Mouse (Mus musculus): ENCODE results near the gene Klf15.
A peak's percentile ranks its signal among the peaks of the same experiment; 100 is the strongest.

Gene Klf15

DNA sequence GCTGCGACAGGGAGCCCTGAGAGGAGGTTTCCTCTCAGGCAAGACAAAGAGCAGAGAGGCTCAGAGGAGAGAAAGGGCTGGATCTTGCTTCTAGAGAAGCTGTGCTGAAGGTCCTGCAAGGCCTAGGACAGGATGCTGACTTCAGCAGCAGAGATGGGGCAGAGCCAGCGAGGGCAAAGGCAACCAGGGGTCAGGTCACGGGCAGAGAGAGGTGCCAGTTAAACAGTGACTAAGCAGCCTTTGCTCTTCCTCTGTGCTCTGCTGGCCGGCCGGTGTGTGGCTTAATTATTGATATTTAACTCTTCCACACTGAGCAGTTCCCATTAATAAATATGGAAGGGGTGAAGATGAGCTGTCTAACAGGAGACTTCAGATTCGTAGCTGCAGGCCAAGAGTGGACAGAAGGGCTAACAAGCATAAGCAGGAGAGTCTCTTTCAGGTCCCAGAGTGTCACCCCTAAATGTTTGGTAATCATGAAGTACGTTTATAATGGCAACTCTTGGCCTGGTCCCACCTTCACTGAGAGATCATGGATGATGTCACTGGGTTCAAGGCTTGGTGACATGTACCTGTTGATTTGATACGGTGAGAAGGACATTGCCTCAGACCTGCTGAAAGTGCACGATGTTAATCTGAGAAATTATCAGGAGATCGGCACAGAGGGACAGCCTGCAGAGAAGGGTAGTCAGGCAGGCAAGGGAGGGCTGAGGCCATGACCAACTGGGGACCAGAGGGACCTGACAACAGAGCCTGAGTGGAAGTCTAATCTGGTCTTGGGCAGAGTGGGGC is 29.8 kb downstream of the Klf15 start:
- DNase-seq (ENCODE audit: low spot score) = no peak

- DNase-seq (ENCODE audit: low spot score) = no peak
These were observed 31.8 kb downstream of the Klf15 start for GRCm38 (mm10) chr6:90494155-90494554.

DNA sequence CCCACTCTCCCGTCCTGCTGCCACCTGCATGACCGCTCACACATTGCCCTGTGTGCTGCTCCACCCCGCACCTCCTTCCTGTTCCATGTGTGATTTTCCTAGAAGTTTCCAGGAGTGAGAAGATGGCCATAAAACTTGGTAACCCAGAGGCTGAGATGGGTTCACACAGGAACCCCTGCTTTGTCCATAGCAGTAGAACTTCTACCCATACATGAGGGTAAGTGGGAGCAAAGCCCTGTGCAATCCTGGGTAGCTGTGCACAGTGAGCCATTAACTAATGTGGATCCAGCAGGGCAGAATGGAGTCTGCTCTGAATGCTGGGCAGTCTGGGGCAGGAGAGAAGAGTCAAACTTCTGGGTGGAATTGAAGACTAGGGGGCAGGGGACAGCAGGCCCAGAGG is 32.2 kb downstream of the Klf15 start:
- DNase-seq (ENCODE audit: low spot score) = no peak

DNA sequence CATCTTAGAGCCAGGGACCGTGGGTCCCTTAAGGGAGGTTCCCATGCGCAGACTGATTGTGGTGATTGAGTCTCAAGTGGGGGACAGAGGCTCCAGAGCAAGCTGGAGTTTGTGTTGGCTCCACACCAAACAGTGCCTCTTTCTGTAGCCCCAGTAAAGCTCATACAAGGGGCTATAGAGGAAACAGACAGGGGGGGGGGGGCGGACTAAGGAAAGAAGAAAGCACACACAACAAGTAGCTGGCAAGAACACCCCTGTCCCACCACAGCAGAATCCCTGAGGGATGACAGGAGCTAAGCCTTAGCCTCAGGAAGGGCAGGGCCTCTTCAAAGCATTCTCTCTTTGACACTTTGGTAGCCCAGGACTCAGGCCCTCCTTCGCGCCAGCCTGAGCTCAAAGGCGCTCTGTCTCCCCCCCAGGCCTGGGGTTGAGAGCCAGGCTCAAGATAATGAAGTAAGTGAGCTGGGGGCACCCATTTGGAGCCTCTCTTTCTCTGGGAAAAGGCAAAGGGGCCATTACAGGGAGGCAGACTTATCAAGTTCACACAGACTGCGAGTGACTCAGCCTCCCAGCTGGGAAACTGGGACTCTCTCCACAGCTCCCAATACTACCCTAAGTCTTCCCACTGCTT is 33.0 kb downstream of the Klf15 start:
- no peak for DNase-seq (ENCODE audit: low spot score)

DNA sequence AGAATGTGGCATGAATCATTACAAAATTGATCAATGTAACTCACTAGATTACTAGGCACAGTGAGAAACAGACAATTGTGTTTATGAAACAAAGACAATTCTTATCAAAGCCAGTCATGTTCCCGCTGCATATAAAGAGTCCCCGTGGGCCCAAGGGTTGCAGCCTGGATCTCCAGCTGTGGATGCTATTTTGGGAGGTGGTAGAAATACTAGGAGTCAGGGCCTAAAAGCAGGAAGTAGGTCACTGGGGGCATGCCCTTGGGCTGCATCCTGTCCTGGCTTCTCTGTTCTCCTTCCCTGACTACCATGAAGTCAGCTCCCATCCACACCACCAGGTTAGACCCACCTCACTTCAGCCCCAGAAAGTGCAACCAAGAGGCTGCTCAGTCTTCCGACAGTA is 33.8 kb downstream of the Klf15 start:
- DNase-seq (ENCODE audit: low spot score) = no peak

DNA sequence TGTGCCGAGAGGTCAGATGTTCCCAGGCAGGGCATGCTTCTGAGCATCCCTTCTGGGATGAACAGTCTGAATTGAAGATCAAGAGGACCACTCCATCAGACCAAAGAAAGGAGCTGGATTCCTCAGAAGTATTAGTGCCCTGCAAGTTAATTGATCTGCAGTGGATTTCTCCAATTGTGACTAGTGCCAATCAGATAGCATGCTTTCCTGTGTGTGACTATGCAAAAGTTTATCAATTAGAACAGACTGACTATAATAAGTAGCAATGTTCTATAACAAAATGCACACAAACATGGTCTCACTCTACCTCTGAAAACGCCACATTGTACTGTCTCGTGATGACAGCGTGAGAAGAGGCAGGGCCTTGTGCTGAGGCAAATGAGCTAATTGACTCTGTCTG is 37.1 kb downstream of the Klf15 start:
- DNase-seq (ENCODE audit: low spot score) = no peak

GRCm38 (mm10) chr6:90501222-90501940 is 39.0 kb downstream of the Klf15 start:
- no peak for DNase-seq (ENCODE audit: low spot score)

GRCm38 (mm10) chr6:90505906-90506305 is 43.5 kb downstream of the Klf15 start:
- DNase-seq (ENCODE audit: low spot score) = peak; percentile 51

GRCm38 (mm10) chr6:90506673-90507311 is 44.4 kb downstream of the Klf15 start:
- peak; percentile 89 for DNase-seq (ENCODE audit: low spot score)

GRCm38 (mm10) chr6:90507443-90507842 is 45.1 kb downstream of the Klf15 start:
- no peak for DNase-seq (ENCODE audit: low spot score)

DNA sequence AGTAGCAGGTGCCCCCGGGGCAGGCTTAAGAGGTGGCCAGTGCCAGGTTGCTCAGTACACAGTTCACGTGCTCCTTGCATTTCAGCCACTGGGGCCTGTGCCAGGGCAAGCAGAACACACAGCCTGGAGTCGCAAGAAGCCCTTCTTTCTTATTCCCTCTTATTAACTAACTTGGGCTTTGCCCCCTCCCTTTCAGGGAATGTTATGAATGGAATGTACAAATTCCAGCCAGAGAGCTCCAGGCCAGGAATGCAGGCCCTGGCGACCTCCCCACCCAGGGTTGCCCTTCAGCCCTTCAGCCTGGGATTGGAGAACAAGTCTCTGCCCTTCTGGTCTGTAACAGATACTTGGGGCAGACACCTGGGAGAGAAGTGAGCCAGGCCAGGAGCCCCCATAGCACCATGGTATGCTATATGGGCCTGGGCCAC is 45.8 kb downstream of the Klf15 start:
- DNase-seq (ENCODE audit: low spot score) = peak; percentile 55

GRCm38 (mm10) chr6:90509085-90509484 is 46.7 kb downstream of the Klf15 start:
- peak; percentile 78 for DNase-seq (ENCODE audit: low spot score)

GRCm38 (mm10) chr6:90512416-90512815 is 50.0 kb downstream of the Klf15 start:
- no peak for DNase-seq (ENCODE audit: low spot score)

DNA sequence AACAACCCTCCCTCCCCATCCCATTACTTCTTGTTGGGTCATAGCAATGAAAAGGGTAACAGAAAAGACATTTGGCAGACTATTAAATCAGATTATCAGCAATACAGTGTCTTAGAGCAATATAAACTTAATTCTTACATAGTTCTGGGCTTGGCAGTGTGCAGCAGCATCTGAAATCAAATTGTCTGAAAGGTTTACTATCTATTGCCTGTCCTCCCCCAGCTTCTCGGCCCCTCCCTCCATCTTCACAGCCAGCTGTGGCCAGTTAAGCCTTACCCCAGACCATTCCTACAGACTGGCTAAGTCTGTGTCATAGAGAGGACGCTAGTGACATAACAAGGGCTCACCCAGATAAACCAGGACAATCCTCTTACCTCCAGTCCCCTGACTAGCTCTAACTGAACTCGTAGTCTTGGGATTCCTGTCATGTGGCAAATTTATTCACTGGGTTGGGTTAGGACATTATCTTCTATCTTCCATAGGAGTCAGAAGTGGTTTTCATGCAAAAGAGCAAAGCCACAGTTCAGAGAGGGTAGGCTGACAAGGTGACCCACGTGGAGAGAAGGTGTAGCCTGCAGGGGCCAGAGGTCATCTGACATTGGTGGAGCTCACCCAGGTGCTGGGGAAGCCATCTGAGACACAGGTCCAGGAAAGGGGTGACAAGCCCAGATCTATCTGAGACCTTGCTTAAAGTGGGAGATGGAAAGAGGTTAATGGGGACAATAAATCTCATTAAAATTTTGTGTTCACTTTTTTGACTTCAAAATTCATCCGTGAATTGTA is 50.9 kb downstream of the Klf15 start:
- no peak for DNase-seq (ENCODE audit: low spot score)

DNA sequence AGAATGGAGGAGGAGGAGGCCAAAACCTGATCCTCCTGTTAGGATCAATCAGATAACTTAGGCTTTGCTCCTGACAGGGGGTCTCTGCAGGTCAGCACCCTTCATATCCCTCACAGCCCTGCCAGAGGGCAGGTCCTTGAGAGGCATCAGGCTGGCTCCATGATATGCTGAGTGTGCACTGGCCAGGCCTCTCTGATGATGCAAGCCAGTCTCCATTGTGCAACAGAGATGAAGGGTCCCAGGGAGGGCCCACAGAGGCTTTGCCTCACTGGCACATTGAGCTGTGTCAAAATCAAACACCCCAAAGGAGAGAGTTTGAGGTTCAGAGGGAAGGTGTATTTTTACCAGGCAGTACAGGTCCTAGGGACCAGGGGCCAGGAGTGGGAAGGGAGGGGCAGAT is 52.0 kb downstream of the Klf15 start:
- DNase-seq (ENCODE audit: low spot score) = no peak

DNA sequence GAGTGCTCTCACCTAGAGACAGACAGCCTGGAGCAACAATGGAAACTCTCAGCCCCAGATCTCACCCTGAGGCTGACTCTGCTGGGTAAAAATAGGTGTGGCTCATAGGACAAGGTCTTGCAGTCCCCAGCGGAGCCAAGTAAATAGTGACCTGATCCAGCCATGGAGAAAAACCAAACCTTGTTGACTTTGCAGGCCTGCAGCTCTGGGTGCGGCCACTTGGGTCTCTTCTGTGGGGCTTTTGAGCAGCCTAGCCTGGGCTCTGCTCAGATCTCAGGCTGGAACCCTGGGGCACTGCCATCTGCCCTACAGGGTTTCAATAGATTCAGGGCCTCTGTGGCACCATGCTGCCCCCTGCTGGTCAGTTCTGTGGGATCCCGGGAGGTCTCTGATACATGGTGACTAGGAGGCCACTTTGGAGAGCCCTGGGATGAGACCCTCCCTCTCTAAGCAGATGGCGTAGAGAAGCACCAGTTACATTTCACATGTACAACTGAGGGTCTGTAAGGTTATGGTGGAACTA is 52.6 kb downstream of the Klf15 start:
- peak; percentile 94 for DNase-seq (ENCODE audit: low spot score)

GRCm38 (mm10) chr6:90518892-90519291 is 56.5 kb downstream of the Klf15 start:
- no peak for DNase-seq (ENCODE audit: low spot score)

DNA sequence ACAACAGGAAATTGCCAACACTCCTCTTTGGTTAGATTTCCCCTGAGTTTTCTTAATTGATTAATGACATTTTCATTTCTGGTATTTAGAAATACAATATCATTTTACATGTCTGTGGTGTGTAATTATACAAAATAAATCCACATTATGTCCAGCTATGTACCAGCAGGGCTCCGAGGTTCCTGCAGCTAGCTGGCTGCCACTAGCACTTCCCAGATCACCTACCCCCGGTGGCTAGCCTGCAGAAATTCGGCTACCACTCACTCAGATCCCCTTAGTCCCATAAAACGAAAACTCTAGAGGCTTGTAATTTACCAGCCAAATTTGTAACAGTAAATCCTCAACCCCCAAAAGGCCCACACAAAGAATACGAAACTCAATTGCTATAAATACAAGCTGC is 57.0 kb downstream of the Klf15 start:
- no peak for DNase-seq (ENCODE audit: low spot score)

All from testis, postnatal 10 days (tissue).